Mouse (Mus musculus): Measurements from ENCODE around the gene Zfp454. TPM values are rescaled to one million over a fixed set of nuclear protein-coding genes. Genes with fewer than 3 reads are reported as not detected.

The Zfp454 gene
- polyA plus RNA-seq, 1 experiment from 2014 or later: 5.4 TPM

- Histone ChIP-seq H3K4me2 (ENCODE audit: low read length) (peak within 1 kb of the TSS; percentile 79), H3K9ac (ENCODE audit: low read length) (peak within 1 kb of the TSS; percentile 87), H3K36me3 (ENCODE audit: control insufficient read depth, insufficient read depth, low read length) (peaks cover 29% of the 10 kb centered on the region), H3K27ac (ENCODE audit: low read depth) (peak within 1 kb of the TSS; percentile 7; the same call in 1 of the 2 replicates), H3K27me3 (replicated peaks; ENCODE audit: control insufficient read depth, insufficient read depth, low read length) (no peaks in the 10 kb centered on the region), H3K4me1 (replicated peaks; ENCODE audit: control insufficient read depth, insufficient read depth, low read length) (0 out of 2 replicates have a peak, but pooled peaks cover 6% of the 10 kb centered on the region), H3K4me3 (ENCODE audit: low read depth, low read length) (peak within 1 kb of the TSS; percentile 86), H3K9me3 (ENCODE audit: control insufficient read depth, low read length) (no peaks in the 10 kb centered on the region)
- 2% methylated on average over 45 of the region's 45 CpGs for WGBS
- DNase-seq (ENCODE audit: low spot score): peak; percentile 91
- ATAC-seq (replicated peaks; ENCODE audit: low FRiP score, low TSS enrichment, low read depth): peak; percentile 94
Measured at GRCm38 (mm10) chr11:50827010-50827953, 60.2 kb downstream of the Zfp454 start, which contains the start of gene Zfp354c. Zfp354c (minus strand) TSS chr11:50827724.

DNA sequence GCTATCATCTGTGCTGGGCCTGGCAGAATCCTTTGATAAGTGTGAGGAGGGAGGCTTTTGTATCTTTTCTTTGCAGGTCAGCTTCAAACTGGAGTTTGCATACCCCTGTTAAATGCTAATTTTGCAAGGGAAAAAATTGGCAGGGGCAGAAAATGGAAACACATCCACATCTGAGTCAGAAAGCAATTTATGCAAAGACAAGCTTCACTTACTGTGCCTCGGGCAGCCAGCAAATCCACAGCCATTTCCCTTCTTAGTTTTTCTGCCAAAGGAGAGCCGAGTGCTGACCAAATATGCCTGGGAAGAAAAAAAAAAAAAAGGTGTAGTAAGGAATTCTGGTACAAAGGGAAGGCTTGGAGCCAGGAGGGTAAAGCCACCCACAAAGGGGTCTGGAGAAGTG is 61.2 kb downstream of the Zfp454 start:
- ATAC-seq (replicated peaks; ENCODE audit: low FRiP score, low TSS enrichment, low read depth) (no peak), DNase-seq (ENCODE audit: low spot score) (no peak)

More for the DNA sequence above, 61.2 kb downstream of the Zfp454 start:
- 56% methylated on average over 2 of the region's 2 CpGs for WGBS
- Histone ChIP-seq H3K4me2 (ENCODE audit: low read length) (peak overlapping the region; percentile 79), H3K4me3 (ENCODE audit: low read depth, low read length) (peak overlapping the region; percentile 86), H3K9me3 (ENCODE audit: control insufficient read depth, low read length) (no peaks in the 10 kb centered on the region), H3K27me3 (replicated peaks; ENCODE audit: control insufficient read depth, insufficient read depth, low read length) (no peaks in the 10 kb centered on the region), H3K36me3 (ENCODE audit: control insufficient read depth, insufficient read depth, low read length) (peaks cover 40% of the 10 kb centered on the region), H3K27ac (ENCODE audit: low read depth) (no peak overlapping the region), H3K9ac (ENCODE audit: low read length) (no peak overlapping the region), H3K4me1 (replicated peaks; ENCODE audit: control insufficient read depth, insufficient read depth, low read length) (0 out of 2 replicates have a peak, but pooled peaks cover 6% of the 10 kb centered on the region)

Other genes starting within 250 kb of the Zfp454 start
- gene Zfp354c, start 59.9 kb downstream of the Zfp454 start, polyA plus RNA-seq (2014; fragmentation: Nextera tagmentation; extraction: Ambion mirVana): 29.0 and 32.6 TPM in 2 replicates
- 0.78 and 0.89 TPM in 2 replicates for gene Zfp879, start 46.1 kb downstream of the Zfp454 start, polyA plus RNA-seq (2014; fragmentation: Nextera tagmentation; extraction: Ambion mirVana)
- gene Grm6, start 37.0 kb downstream of the Zfp454 start, polyA plus RNA-seq (2014; fragmentation: Nextera tagmentation; extraction: Ambion mirVana): not detected in 2 replicates
- gene Zfp2, start 28.5 kb upstream of the Zfp454 start, polyA plus RNA-seq (2014; fragmentation: Nextera tagmentation; extraction: Ambion mirVana): 11.4 TPM in 2 replicates
- 0.89 and 1.5 TPM in 2 replicates for gene Zfp354b, start 44.0 kb upstream of the Zfp454 start, polyA plus RNA-seq (2014; fragmentation: Nextera tagmentation; extraction: Ambion mirVana)
- gene 4933414I15Rik, start 56.1 kb upstream of the Zfp454 start, polyA plus RNA-seq (2014; fragmentation: Nextera tagmentation; extraction: Ambion mirVana): not detected in 2 replicates
- not detected in 2 replicates for gene Prop1, start 66.1 kb upstream of the Zfp454 start, polyA plus RNA-seq (2014; fragmentation: Nextera tagmentation; extraction: Ambion mirVana)
- gene Olfr1378, start 78.9 kb upstream of the Zfp454 start, polyA plus RNA-seq (2014; fragmentation: Nextera tagmentation; extraction: Ambion mirVana): not detected in 2 replicates
- gene Olfr1377, start 94.3 kb upstream of the Zfp454 start, polyA plus RNA-seq (2014; fragmentation: Nextera tagmentation; extraction: Ambion mirVana): not detected in 2 replicates
- not detected in 2 replicates for gene Olfr51, start 115.9 kb upstream of the Zfp454 start, polyA plus RNA-seq (2014; fragmentation: Nextera tagmentation; extraction: Ambion mirVana)
- gene Olfr54, start 126.6 kb upstream of the Zfp454 start, polyA plus RNA-seq (2014; fragmentation: Nextera tagmentation; extraction: Ambion mirVana): not detected in 2 replicates
- gene Olfr1375, start 160.5 kb upstream of the Zfp454 start, polyA plus RNA-seq (2014; fragmentation: Nextera tagmentation; extraction: Ambion mirVana): not detected in 2 replicates
- 9.1 and 11.0 TPM in 2 replicates for gene Zfp354a, start 171.6 kb upstream of the Zfp454 start, polyA plus RNA-seq (2014; fragmentation: Nextera tagmentation; extraction: Ambion mirVana)

Data from intestine, embryonic 14.5 days (tissue).